Mouse (Mus musculus) neural tube, embryonic 14.5 days (tissue): Measurements from ENCODE around the gene Map1b. TPM values are rescaled to one million over a fixed set of nuclear protein-coding genes. Genes with fewer than 3 reads are reported as not detected.

Experiments used
- ATAC-seq: fragments of 200-750 bp; cut with Nextera tagmentation; 2 replicates; pipeline ENCODE4 v1.8.0; 2017; ENCODE audit warnings: low read depth, mild to moderate bottlenecking, moderate TSS enrichment, moderate library complexity
- H3K27ac ChIP-seq: fragments of 300-500 bp; sonication (generic); 2 replicates; pipeline ENCODE4 v1.5.1; 2014; ENCODE audit warnings: low read depth, mild to moderate bottlenecking, control low read depth, low read length, moderate library complexity, mixed read lengths
- H3K27me3 ChIP-seq: fragments of 300-500 bp; sonication (generic); 2 replicates; pipeline ENCODE4 v1.6.1; 2014; ENCODE audit warnings: low read length; ENCODE audit not compliant: control insufficient read depth, insufficient read depth
- H3K36me3 ChIP-seq: fragments of 300-500 bp; sonication (generic); 2 replicates; pipeline ENCODE4 v1.6.1; 2014; ENCODE audit warnings: low read length, mixed read lengths; ENCODE audit not compliant: control insufficient read depth, insufficient read depth
- H3K4me1 ChIP-seq: fragments of 300-500 bp; sonication (generic); 2 replicates; pipeline ENCODE4 v1.6.1; 2014; ENCODE audit warnings: low read length; ENCODE audit not compliant: control insufficient read depth, insufficient read depth
- H3K4me2 ChIP-seq: fragments of 300-500 bp; sonication (generic); 2 replicates; pipeline ENCODE4 v1.6.1; 2014; ENCODE audit warnings: mild to moderate bottlenecking, low read depth, low read length, control low read depth
- H3K4me3 ChIP-seq: fragments of 300-500 bp; sonication (generic); 2 replicates; pipeline ENCODE4 v1.5.1; 2014; ENCODE audit warnings: low read depth, low read length, control low read depth, mixed read lengths
- H3K9ac ChIP-seq: fragments of 300-500 bp; sonication (generic); replicated peaks from 2 replicates; pipeline ENCODE4 v1.6.1; 2014; ENCODE audit warnings: low read depth, mild to moderate bottlenecking, control low read depth, low read length, mixed read lengths
- H3K9me3 ChIP-seq: fragments of 300-500 bp; sonication (generic); 2 replicates; pipeline ENCODE4 v1.6.1; 2016; ENCODE audit warnings: low read length; ENCODE audit not compliant: control insufficient read depth
- WGBS: fragments of 180-500 bp; shearing (Covaris S2); extraction: QIAGEN DNeasy Blood & Tissue Kit; methylation state at CpG from one replicate; pipeline ENCODE4 v1.1.7; 2014; 5-methylcytosine and 5-hydroxymethylcytosine counted together
- polyA plus RNA-seq: library from polyadenylated mRNA; unstranded; fragments of >200 nt; fragmentation: Nextera tagmentation; extraction: Ambion mirVana; gene quantifications from 2 replicates; pipeline ENCODE4 v1.2.1, GENCODE M21; 2014

Gene Map1b
- polyA plus RNA-seq, 1 experiment from 2014 or later, result 2,267 TPM

DNA sequence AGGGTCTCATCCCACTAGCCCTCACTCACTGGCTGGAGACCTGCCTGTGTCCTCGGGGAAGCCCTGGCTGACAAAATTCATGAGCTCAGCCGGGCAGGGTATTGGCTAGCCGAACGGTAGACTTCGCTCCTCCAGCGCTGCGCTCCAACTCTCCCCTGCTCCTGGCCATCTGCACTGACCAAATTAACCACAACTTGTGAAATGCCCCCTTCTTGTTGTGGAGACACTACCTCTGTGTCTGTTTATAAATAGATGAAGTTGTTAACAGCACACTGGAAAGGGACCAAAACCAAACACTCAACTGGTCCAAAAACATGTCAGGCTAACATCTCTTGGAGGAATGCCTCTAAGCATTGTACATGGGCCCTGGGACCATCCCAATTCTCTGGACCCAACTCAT is 42.2 kb downstream of the Map1b start:
- Histone ChIP-seq H3K9ac (no peak overlapping the region), H3K36me3 (peaks cover under 1% of the 10 kb centered on the region; the same call in 1 of the 2 replicates), H3K9me3 (no peaks in the 10 kb centered on the region), H3K4me1 (peaks cover 26% of the 10 kb centered on the region), H3K27ac (no peak overlapping the region), H3K4me3 (no peak overlapping the region), H3K27me3 (no peaks in the 10 kb centered on the region), H3K4me2 (no peak overlapping the region)
- ATAC-seq, result no peak
- 57% methylated on average over 7 of the region's 7 CpGs for WGBS

DNA sequence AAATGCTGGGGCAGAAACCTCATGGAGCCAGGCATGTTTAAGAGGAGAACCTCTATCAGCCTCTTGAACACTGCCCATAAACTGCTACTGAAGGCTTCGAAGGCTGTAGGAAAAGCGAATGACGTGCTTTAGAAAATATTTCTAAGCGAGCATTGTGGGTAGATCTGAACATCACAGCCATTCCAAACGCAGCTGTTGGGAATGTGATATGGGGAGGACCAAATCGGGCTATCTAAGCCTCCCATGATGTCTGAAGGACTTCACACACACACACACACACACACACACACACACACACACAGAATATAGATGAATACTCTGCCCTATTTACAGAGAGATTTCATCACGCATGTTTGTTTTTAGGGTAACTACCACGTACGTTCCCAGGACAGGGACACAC is 44.3 kb downstream of the Map1b start:
- 92% methylated on average over 9 of the region's 9 CpGs for WGBS
- no peak overlapping the region for H3K4me2 ChIP-seq
- no peak overlapping the region for H3K9ac ChIP-seq
- H3K4me3 ChIP-seq, result no peak overlapping the region
- no peaks in the 10 kb centered on the region for H3K9me3 ChIP-seq
- H3K36me3 ChIP-seq, result no peaks in the 10 kb centered on the region
- H3K4me1 ChIP-seq, result peaks cover 29% of the 10 kb centered on the region
- no peaks in the 10 kb centered on the region for H3K27me3 ChIP-seq
- ATAC-seq, result no peak
- no peak overlapping the region for H3K27ac ChIP-seq

DNA sequence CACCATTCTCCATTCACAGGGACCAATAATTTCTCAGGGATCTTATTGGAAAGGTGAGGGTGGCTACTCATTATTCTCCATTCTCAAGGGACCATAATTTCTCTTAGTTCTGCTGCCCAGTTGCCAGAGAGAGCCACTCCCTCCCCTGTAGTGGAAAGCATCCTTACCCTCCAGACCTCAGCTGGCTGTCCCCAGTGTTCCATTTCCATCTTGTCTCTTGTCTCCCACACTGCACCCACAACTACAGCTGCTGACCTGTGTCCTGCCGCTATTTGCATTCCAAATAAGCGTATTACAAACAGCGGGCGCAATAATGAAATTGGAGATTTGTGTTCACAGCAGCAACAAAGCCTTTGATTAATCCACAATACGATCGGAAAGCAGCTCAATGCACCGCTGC is 46.3 kb downstream of the Map1b start:
- H3K9me3 ChIP-seq, result no peaks in the 10 kb centered on the region
- no peak overlapping the region for H3K27ac ChIP-seq
- H3K4me2 ChIP-seq, result no peak overlapping the region
- 33% methylated on average over 7 of the region's 7 CpGs for WGBS
- H3K36me3 ChIP-seq, result no peaks in the 10 kb centered on the region
- no peaks in the 10 kb centered on the region for H3K27me3 ChIP-seq
- H3K4me1 ChIP-seq, result peaks cover 17% of the 10 kb centered on the region
- no peak for ATAC-seq
- no peak overlapping the region for H3K4me3 ChIP-seq
- no peak overlapping the region for H3K9ac ChIP-seq

DNA sequence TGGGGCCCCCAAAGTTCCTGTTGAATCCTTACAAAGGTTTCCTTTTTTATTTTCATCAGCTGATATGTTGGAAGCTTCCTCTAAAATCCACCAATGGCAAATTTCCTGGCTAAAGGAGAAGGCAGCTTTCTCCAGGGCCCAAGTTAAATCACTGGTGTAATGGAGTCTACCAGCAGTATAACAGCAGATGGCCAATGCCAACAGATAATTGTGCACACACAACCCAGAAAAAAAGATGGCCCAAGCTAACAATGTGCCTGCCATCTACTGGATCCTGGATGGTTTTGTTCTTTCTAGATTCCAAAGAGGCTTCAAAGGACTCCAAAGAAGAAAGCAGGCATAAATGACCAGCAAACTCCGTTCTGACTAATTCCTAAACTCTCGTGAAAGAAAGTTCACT is 48.1 kb downstream of the Map1b start:
- no peaks in the 10 kb centered on the region for H3K36me3 ChIP-seq
- no peak for ATAC-seq
- 57% methylated on average over 2 of the region's 2 CpGs for WGBS
- H3K9ac ChIP-seq, result no peak overlapping the region
- 0 out of 2 replicates have a peak, but pooled peaks cover 7% of the 10 kb centered on the region for H3K4me1 ChIP-seq
- H3K27ac ChIP-seq, result no peak overlapping the region
- no peak overlapping the region for H3K4me2 ChIP-seq
- H3K4me3 ChIP-seq, result no peak overlapping the region
- H3K9me3 ChIP-seq, result no peaks in the 10 kb centered on the region
- H3K27me3 ChIP-seq, result no peaks in the 10 kb centered on the region

- no peaks in the 10 kb centered on the region for H3K9me3 ChIP-seq
- H3K4me1 ChIP-seq, result 0 out of 2 replicates have a peak, but pooled peaks cover 7% of the 10 kb centered on the region
- H3K36me3 ChIP-seq, result no peaks in the 10 kb centered on the region
- H3K4me2 ChIP-seq, result no peak overlapping the region
- H3K27ac ChIP-seq, result no peak overlapping the region
- no peak overlapping the region for H3K9ac ChIP-seq
- 46% methylated on average over 6 of the region's 6 CpGs for WGBS
- ATAC-seq, result no peak
- H3K27me3 ChIP-seq, result no peaks in the 10 kb centered on the region
- no peak overlapping the region for H3K4me3 ChIP-seq
These were observed 49.5 kb downstream of the Map1b start for GRCm38 (mm10) chr13:99466811-99467315.

GRCm38 (mm10) chr13:99466064-99466463 is 50.3 kb downstream of the Map1b start:
- H3K4me2 ChIP-seq, result no peak overlapping the region
- no peak overlapping the region for H3K4me3 ChIP-seq
- ATAC-seq, result 0 out of 2 replicates have a peak, but pooled peaks have one; percentile 45
- no peak overlapping the region for H3K27ac ChIP-seq
- H3K9me3 ChIP-seq, result no peaks in the 10 kb centered on the region
- no peak overlapping the region for H3K9ac ChIP-seq
- H3K27me3 ChIP-seq, result no peaks in the 10 kb centered on the region
- 60% methylated on average over 2 of the region's 2 CpGs for WGBS
- peaks cover 5% of the 10 kb centered on the region; the same call in 1 of the 2 replicates for H3K36me3 ChIP-seq
- H3K4me1 ChIP-seq, result 0 out of 2 replicates have a peak, but pooled peaks cover 7% of the 10 kb centered on the region

DNA sequence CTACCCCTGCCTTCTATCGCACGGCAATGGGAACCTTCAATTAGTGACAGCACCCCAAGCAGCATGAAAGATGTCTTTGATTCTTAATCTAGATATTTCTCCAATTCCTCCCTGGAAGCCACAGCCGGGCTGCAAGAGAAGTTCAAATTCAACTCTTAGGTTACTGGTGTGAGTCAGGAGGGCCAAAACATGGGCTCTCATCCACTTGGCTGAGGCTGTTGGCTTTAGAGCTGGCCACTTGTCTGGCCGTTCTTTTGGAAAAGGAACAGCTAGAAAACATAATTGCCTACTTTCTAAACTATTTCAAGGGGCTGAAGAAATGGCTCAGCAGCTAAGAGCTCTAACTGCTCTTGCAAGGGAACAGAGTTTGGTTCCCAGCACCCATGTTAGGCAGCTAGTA is 51.8 kb downstream of the Map1b start:
- no peaks in the 10 kb centered on the region for H3K27me3 ChIP-seq
- no peak overlapping the region for H3K27ac ChIP-seq
- no peak for ATAC-seq
- no peaks in the 10 kb centered on the region for H3K9me3 ChIP-seq
- no peak overlapping the region for H3K9ac ChIP-seq
- H3K4me2 ChIP-seq, result no peak overlapping the region
- 0 out of 2 replicates have a peak, but pooled peaks cover 4% of the 10 kb centered on the region for H3K4me1 ChIP-seq
- 76% methylated on average over 4 of the region's 4 CpGs for WGBS
- peaks cover 5% of the 10 kb centered on the region; the same call in 1 of the 2 replicates for H3K36me3 ChIP-seq
- H3K4me3 ChIP-seq, result no peak overlapping the region

DNA sequence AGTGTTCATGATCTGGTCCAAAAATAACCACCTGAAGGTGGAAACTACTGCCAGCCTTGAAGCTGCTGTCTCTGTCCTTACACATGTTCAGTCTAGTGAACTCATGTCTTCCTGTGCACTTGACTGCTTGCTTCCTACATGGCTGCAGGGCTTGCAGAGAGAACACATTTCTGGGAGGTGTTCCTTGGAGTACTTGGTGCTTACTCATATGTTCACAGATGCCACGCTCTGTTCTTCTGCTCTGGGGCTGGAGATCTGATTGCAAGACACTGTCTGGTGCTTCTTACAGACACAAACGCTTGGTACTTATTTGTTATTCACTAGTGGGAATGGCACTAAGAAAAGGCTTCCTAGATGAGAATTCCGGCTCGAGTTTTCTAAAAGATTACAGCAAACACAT is 54.5 kb downstream of the Map1b start:
- Histone ChIP-seq H3K9me3 (no peaks in the 10 kb centered on the region), H3K36me3 (peaks cover 5% of the 10 kb centered on the region; the same call in 1 of the 2 replicates), H3K9ac (no peak overlapping the region), H3K4me2 (no peak overlapping the region), H3K27ac (no peak overlapping the region), H3K4me1 (0 out of 2 replicates have a peak, but pooled peaks cover 5% of the 10 kb centered on the region), H3K27me3 (no peaks in the 10 kb centered on the region), H3K4me3 (no peak overlapping the region)
- no peak for ATAC-seq
- WGBS, result 94% methylated on average over 4 of the region's 4 CpGs

DNA sequence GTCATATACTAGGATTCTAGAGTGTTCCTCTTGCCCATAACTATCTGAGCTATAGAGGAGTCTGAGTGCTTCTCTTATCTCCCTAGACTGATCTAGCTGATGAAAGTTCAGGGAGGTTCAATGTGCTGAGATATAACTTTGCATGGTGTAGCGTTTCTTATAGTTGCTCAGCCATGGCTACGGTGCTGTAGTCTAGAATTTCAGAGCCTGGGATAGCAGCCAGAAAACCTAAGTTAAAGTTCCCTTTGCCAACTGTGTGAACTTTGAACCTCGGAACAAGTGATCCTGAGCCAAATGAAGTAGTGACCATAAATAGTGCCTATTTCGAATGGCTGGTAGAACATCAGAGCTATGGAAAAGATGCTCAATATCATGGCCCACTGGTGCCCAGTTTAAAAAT is 56.7 kb downstream of the Map1b start:
- no peak overlapping the region for H3K9ac ChIP-seq
- no peak overlapping the region for H3K4me2 ChIP-seq
- H3K27ac ChIP-seq, result 0 out of 2 replicates have a peak overlapping the region, but pooled peaks have one; percentile 30
- WGBS, result 80% methylated on average over 4 of the region's 4 CpGs
- ATAC-seq, result peak; percentile 18; the same call in 1 of the 2 replicates
- peaks cover 10% of the 10 kb centered on the region; the same call in 1 of the 2 replicates for H3K4me1 ChIP-seq
- H3K36me3 ChIP-seq, result peaks cover 5% of the 10 kb centered on the region; the same call in 1 of the 2 replicates
- no peak overlapping the region for H3K4me3 ChIP-seq
- no peaks in the 10 kb centered on the region for H3K27me3 ChIP-seq
- H3K9me3 ChIP-seq, result no peaks in the 10 kb centered on the region
